Mouse (Mus musculus) inflammation-experienced regulatory T-cells, adult 16 weeks (primary cell): ENCODE results near the gene Tagap1. TPM values are rescaled to one million over a fixed set of nuclear protein-coding genes. Genes with fewer than 3 reads are reported as not detected.

Source experiments
- polyA plus RNA-seq: library from polyadenylated mRNA; unstranded; fragments of 100-300 nt; shearing (Covaris generic); gene quantifications from one replicate; pipeline ENCODE4 v1.2.1, GENCODE M21; 2017

The Tagap1 gene
- 10.7 TPM for polyA plus RNA-seq

GRCm38 (mm10) chr17:6960776-6961175 is at the start of gene Tagap1:
TSS of gene Tagap1 (minus strand) at chr17:6961156.

GRCm38 (mm10) chr17:6978287-6979248 is 17.6 kb upstream of the Tagap1 start, which contains the start of gene Gm49721:
TSS of gene Gm49721 (plus strand) at chr17:6978904.

GRCm38 (mm10) chr17:6970334-6970733 is 9.4 kb upstream of the Tagap1 start, which contains the start of gene Rnaset2b:
TSS of gene Rnaset2b (plus strand) at chr17:6970634.

GRCm38 (mm10) chr17:6947984-6948768 is 12.8 kb downstream of the Tagap1 start, which contains the start of gene Rsph3b:
TSS of gene Rsph3b (minus strand) at chr17:6948682.

Other genes starting within 250 kb of the Tagap1 start
- gene Ezr, start 178.4 kb downstream of the Tagap1 start, polyA plus RNA-seq: 386 TPM
- gene Rsph3b, start 12.5 kb downstream of the Tagap1 start, polyA plus RNA-seq: 38.2 TPM
- gene Rnaset2b, start 9.5 kb upstream of the Tagap1 start, polyA plus RNA-seq: 697 TPM
- 0.67 TPM for gene Gm49721, start 17.7 kb upstream of the Tagap1 start, polyA plus RNA-seq
- not detected for gene Gm1604a, start 64.4 kb upstream of the Tagap1 start, polyA plus RNA-seq
- gene Rps6ka2, start 209.0 kb upstream of the Tagap1 start, polyA plus RNA-seq: 1.1 TPM